Mouse (Mus musculus) liver, embryonic 12.5 days (tissue): ENCODE measurements around the gene Nuak2. TPM values are rescaled to one million over a fixed set of nuclear protein-coding genes. Genes with fewer than 3 reads are reported as not detected.
"Not testable (repeated sequence)": the region's sequence is repeated elsewhere in the genome, so short reads cannot be mapped to it uniquely, and the experiment has no call there.

Experiments
- ATAC-seq: fragments of 200-750 bp; cut with Nextera tagmentation; 2 replicates; pipeline ENCODE4 v1.8.0; 2017; ENCODE audit warnings: moderate number of reproducible peaks, mild to moderate bottlenecking, moderate library complexity
- H3K27ac ChIP-seq: fragments of 300-500 bp; sonication (generic); 2 replicates; pipeline ENCODE4 v1.5.1; 2016; ENCODE audit warnings: mild to moderate bottlenecking
- H3K27me3 ChIP-seq: fragments of 300-500 bp; sonication (generic); replicated peaks from 2 replicates; pipeline ENCODE4 v1.6.1; 2016; ENCODE audit warnings: mild to moderate bottlenecking, moderate library complexity
- H3K36me3 ChIP-seq: fragments of 300-500 bp; sonication (generic); 2 replicates; pipeline ENCODE4 v1.6.1; 2016; ENCODE audit warnings: mild to moderate bottlenecking, moderate library complexity
- H3K4me1 ChIP-seq: fragments of 300-500 bp; sonication (generic); 2 replicates; pipeline ENCODE4 v1.6.1; 2016
- H3K4me2 ChIP-seq: fragments of 300-500 bp; sonication (generic); 2 replicates; pipeline ENCODE4 v1.6.1; 2016; ENCODE audit warnings: mild to moderate bottlenecking, moderate library complexity
- H3K4me3 ChIP-seq: fragments of 300-500 bp; sonication (generic); 2 replicates; pipeline ENCODE4 v1.5.1; 2016; ENCODE audit warnings: mild to moderate bottlenecking, moderate library complexity
- H3K9ac ChIP-seq: fragments of 300-500 bp; sonication (generic); 2 replicates; pipeline ENCODE4 v1.6.1; 2016; ENCODE audit warnings: mild to moderate bottlenecking, moderate library complexity
- H3K9me3 ChIP-seq: fragments of 300-500 bp; sonication (generic); replicated peaks from 2 replicates; pipeline ENCODE4 v1.6.1; 2016; ENCODE audit warnings: mild to moderate bottlenecking, moderate library complexity
- WGBS: fragments of 180-500 bp; shearing (Covaris S2); methylation state at CpG from one replicate; pipeline ENCODE4 v1.1.7; 2016; ENCODE audit not compliant: insufficient replicate concordance; 5-methylcytosine and 5-hydroxymethylcytosine counted together
- polyA plus RNA-seq: library from polyadenylated mRNA; unstranded; fragments of >200 nt; fragmentation: Nextera tagmentation; extraction: Ambion mirVana; gene quantifications from 2 replicates; pipeline ENCODE4 v1.2.1, GENCODE M21; 2016

Nuak2 gene
- polyA plus RNA-seq, result 1.3 and 1.7 TPM in 2 replicates

GRCm38 (mm10) chr1:132315889-132316624 is at the start of gene Nuak2:
Nuak2 (plus strand) TSS chr1:132316126.
- no peak within 1 kb of the TSS for H3K27ac ChIP-seq

GRCm38 (mm10) chr1:132266791-132267557 is 49.0 kb upstream of the Nuak2 start:
- Histone ChIP-seq H3K27me3 (peaks cover 26% of the 10 kb centered on the region; the same call in 1 of the 2 replicates), H3K9ac (no peak overlapping the region), H3K36me3 (no peaks in the 10 kb centered on the region), H3K9me3 (no peaks in the 10 kb centered on the region), H3K4me2 (no peak overlapping the region), H3K4me3 (no peak overlapping the region), H3K27ac (no peak overlapping the region), H3K4me1 (peaks cover 27% of the 10 kb centered on the region)
- WGBS, result 46% methylated on average over 8 of the region's 8 CpGs
- no peak for ATAC-seq

More at GRCm38 (mm10) chr1:132315889-132316624, at the start of gene Nuak2:
- Histone ChIP-seq H3K36me3 (no peaks in the 10 kb centered on the region), H3K4me2 (peak within 1 kb of the TSS; percentile 85), H3K27me3 (peaks cover 66% of the 10 kb centered on the region), H3K9ac (peak within 1 kb of the TSS; percentile 59), H3K4me3 (peak within 1 kb of the TSS; percentile 58), H3K4me1 (peaks cover 29% of the 10 kb centered on the region), H3K9me3 (no peaks in the 10 kb centered on the region)
- WGBS, result under 1% methylated on average over 67 of the region's 67 CpGs
- ATAC-seq, result peak; percentile 84

- 53% methylated on average over 2 of the region's 2 CpGs for WGBS
- Histone ChIP-seq H3K9me3 (no peaks in the 10 kb centered on the region), H3K36me3 (no peaks in the 10 kb centered on the region), H3K4me3 (no peak overlapping the region), H3K27ac (no peak overlapping the region), H3K9ac (no peak overlapping the region), H3K4me1 (peaks cover 31% of the 10 kb centered on the region), H3K27me3 (peaks cover 32% of the 10 kb centered on the region; the same call in 1 of the 2 replicates), H3K4me2 (no peak overlapping the region)
- ATAC-seq, result no peak
Measured at GRCm38 (mm10) chr1:132267959-132268358, 48.0 kb upstream of the Nuak2 start.

GRCm38 (mm10) chr1:132268418-132269060 is 47.4 kb upstream of the Nuak2 start:
- H3K9ac ChIP-seq, result no peak overlapping the region
- peaks cover 31% of the 10 kb centered on the region for H3K4me1 ChIP-seq
- H3K4me3 ChIP-seq, result no peak overlapping the region
- H3K27me3 ChIP-seq, result peaks cover 32% of the 10 kb centered on the region; the same call in 1 of the 2 replicates
- no peaks in the 10 kb centered on the region for H3K9me3 ChIP-seq
- no peak for ATAC-seq
- H3K36me3 ChIP-seq, result no peaks in the 10 kb centered on the region
- no peak overlapping the region for H3K27ac ChIP-seq
- 77% methylated on average over 7 of the region's 7 CpGs for WGBS
- H3K4me2 ChIP-seq, result no peak overlapping the region

GRCm38 (mm10) chr1:132271237-132271636 is 44.7 kb upstream of the Nuak2 start:
- Histone ChIP-seq H3K9ac (no peak overlapping the region), H3K27me3 (peaks cover 32% of the 10 kb centered on the region; the same call in 1 of the 2 replicates), H3K36me3 (no peaks in the 10 kb centered on the region), H3K4me1 (peaks cover 10% of the 10 kb centered on the region), H3K9me3 (no peaks in the 10 kb centered on the region), H3K27ac (no peak overlapping the region), H3K4me3 (no peak overlapping the region), H3K4me2 (no peak overlapping the region)
- ATAC-seq, result no peak
- 63% methylated on average over 3 of the region's 3 CpGs for whole genome bisulfite sequencing

- Histone ChIP-seq H3K9ac (no peak overlapping the region), H3K27ac (no peak overlapping the region), H3K4me3 (no peak overlapping the region), H3K4me1 (peaks cover 6% of the 10 kb centered on the region), H3K4me2 (no peak overlapping the region), H3K27me3 (peaks cover 21% of the 10 kb centered on the region; the same call in 1 of the 2 replicates), H3K9me3 (no peaks in the 10 kb centered on the region), H3K36me3 (no peaks in the 10 kb centered on the region)
- ATAC-seq, result no peak
- 54% methylated on average over 3 of the region's 3 CpGs for WGBS
Measured at GRCm38 (mm10) chr1:132276694-132277093, 39.2 kb upstream of the Nuak2 start.

- Histone ChIP-seq H3K9me3 (no peaks in the 10 kb centered on the region), H3K9ac (no peak overlapping the region), H3K4me3 (no peak overlapping the region), H3K4me1 (peaks cover 2% of the 10 kb centered on the region), H3K36me3 (no peaks in the 10 kb centered on the region), H3K4me2 (no peak overlapping the region), H3K27ac (no peak overlapping the region), H3K27me3 (peaks cover 22% of the 10 kb centered on the region)
- WGBS, result 53% methylated on average over 6 of the region's 6 CpGs
- no peak for ATAC-seq
Measured at GRCm38 (mm10) chr1:132277124-132277523, 38.8 kb upstream of the Nuak2 start.

- H3K9me3 ChIP-seq, H3K9ac ChIP-seq, H3K36me3 ChIP-seq, ATAC-seq, H3K4me2 ChIP-seq, H3K27ac ChIP-seq, H3K4me1 ChIP-seq, H3K4me3 ChIP-seq: not testable (repeated sequence)
- peaks cover 39% of the 10 kb centered on the region for H3K27me3 ChIP-seq
- 55% methylated on average over 6 of the region's 6 CpGs for WGBS
Measured at GRCm38 (mm10) chr1:132280636-132281035, 35.3 kb upstream of the Nuak2 start.

- Histone ChIP-seq H3K36me3 (no peaks in the 10 kb centered on the region), H3K4me3 (no peak overlapping the region), H3K4me1 (no peaks in the 10 kb centered on the region), H3K9me3 (no peaks in the 10 kb centered on the region), H3K27me3 (peaks cover 47% of the 10 kb centered on the region), H3K27ac (no peak overlapping the region), H3K4me2 (no peak overlapping the region), H3K9ac (no peak overlapping the region)
- ATAC-seq, result no peak
- WGBS, result 38% methylated on average over 8 of the region's 8 CpGs
Measured at GRCm38 (mm10) chr1:132281523-132282176, 34.3 kb upstream of the Nuak2 start.

GRCm38 (mm10) chr1:132282177-132282536 is 33.8 kb upstream of the Nuak2 start:
- Histone ChIP-seq H3K4me2 (no peak overlapping the region), H3K9me3 (no peaks in the 10 kb centered on the region), H3K27ac (no peak overlapping the region), H3K36me3 (no peaks in the 10 kb centered on the region), H3K9ac (no peak overlapping the region), H3K4me1 (no peaks in the 10 kb centered on the region), H3K4me3 (no peak overlapping the region), H3K27me3 (peaks cover 52% of the 10 kb centered on the region)
- no peak for ATAC-seq
- WGBS, result 70% methylated on average over 2 of the region's 2 CpGs

- H3K36me3 ChIP-seq, result no peaks in the 10 kb centered on the region
- no peaks in the 10 kb centered on the region for H3K4me1 ChIP-seq
- WGBS, result 75% methylated on average over 13 of the region's 13 CpGs
- no peak for ATAC-seq
- peaks cover 61% of the 10 kb centered on the region for H3K27me3 ChIP-seq
- H3K9ac ChIP-seq, result no peak overlapping the region
- no peak overlapping the region for H3K4me3 ChIP-seq
- H3K27ac ChIP-seq, result no peak overlapping the region
- H3K4me2 ChIP-seq, result no peak overlapping the region
- no peaks in the 10 kb centered on the region for H3K9me3 ChIP-seq
Measured at GRCm38 (mm10) chr1:132283018-132283417, 32.9 kb upstream of the Nuak2 start.
